Mouse (Mus musculus) leukemia stem cell, adult 10-12 weeks (primary cell): ENCODE measurements around the gene Tmtc3. TPM values are rescaled to one million over a fixed set of nuclear protein-coding genes. Genes with fewer than 3 reads are reported as not detected.

ENCODE experiments used
- polyA plus RNA-seq: library from polyadenylated mRNA; stranded (reverse); fragments of >175 nt; gene quantifications from 2 replicates; pipeline ENCODE4 v1.2.3, GENCODE M21; 2012; ENCODE audit warnings: low replicate concordance

The Tmtc3 gene
- 10.0 and 10.6 TPM in 2 replicates for polyA plus RNA-seq

GRCm38 (mm10) chr10:100487097-100487978 lies at the start of gene Tmtc3, which contains the start of gene Cep290:
Gene Tmtc3 (minus strand): TSS chr10:100487350.
Gene Cep290 (plus strand): TSS chr10:100487558.

Other genes with a start within 250 kb of the Tmtc3 start
- not detected in 2 replicates for gene Gm4301, start 151.7 kb downstream of the Tmtc3 start, polyA plus RNA-seq
- not detected in 2 replicates for gene Gm4302, start 146.5 kb downstream of the Tmtc3 start, polyA plus RNA-seq
- gene Gm4303, start 141.4 kb downstream of the Tmtc3 start, polyA plus RNA-seq = not detected in 2 replicates
- not detected in 2 replicates for gene Gm4305, start 136.3 kb downstream of the Tmtc3 start, polyA plus RNA-seq
- gene Gm4307, start 126.0 kb downstream of the Tmtc3 start, polyA plus RNA-seq = not detected in 2 replicates
- gene Gm4312, start 104.8 kb downstream of the Tmtc3 start, polyA plus RNA-seq = not detected in 2 replicates
- 0.37 and 0.85 TPM in 2 replicates for gene Cep290, start 208 bp upstream of the Tmtc3 start, polyA plus RNA-seq
- gene 4930430F08Rik, start 103.1 kb upstream of the Tmtc3 start, polyA plus RNA-seq = 1.4 and 5.0 TPM in 2 replicates
- gene 1700017N19Rik, start 103.1 kb upstream of the Tmtc3 start, polyA plus RNA-seq = not detected in 2 replicates